Mouse (Mus musculus) hindlimb bud, embryonic 11.5 days (tissue): ENCODE measurements around the gene Tshz2.
"Not testable (repeated sequence)": the region's sequence is repeated elsewhere in the genome, so short reads cannot be mapped to it uniquely, and the experiment has no call there.

Source experiments
- DNase-seq: peaks from one replicate; pipeline ENCODE4 v3.0.0-alpha.2; 2012; ENCODE audit warnings: low read depth, low spot score; ENCODE audit errors: extremely low spot score

The Tshz2 gene

DNA sequence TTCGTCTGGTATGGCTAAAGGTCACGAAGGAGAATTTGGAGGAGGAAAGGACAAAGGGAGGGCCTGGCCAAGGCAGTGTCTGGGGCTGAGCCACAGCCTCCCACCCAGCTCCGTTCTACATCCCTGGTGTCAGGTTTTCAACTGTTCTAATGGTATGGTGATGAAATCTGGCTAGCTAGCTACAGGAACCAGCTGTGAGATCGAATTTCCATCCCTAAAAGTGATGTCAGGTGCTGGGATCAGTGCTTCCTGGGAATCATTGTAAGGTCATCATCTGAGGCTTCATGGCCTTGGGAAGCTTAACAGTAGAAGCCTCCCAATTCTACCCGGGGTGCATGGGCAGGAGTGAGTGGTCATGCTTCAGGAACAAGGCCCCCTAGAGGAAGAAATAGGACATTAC lies 171.6 kb downstream of the Tshz2 start:
- no peak for DNase-seq

DNA sequence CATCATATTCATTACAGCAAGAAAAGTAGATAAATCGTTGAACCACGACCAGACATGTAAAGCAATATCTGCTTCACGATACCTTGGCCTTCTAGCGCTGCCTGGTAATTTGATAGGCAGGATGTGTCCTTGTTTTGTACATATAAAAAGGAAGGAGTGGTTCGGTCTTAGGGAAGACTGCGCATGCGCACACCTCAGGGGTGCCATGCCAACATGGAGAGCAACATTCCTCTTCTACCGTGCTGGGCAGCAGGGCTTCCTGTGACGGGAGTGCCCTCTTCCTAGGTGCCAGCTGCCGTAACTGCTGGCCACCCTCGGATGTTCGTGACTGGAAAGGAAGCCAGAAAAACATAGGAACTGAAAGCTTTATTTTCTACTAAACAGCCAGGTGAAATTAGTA lies 172.7 kb downstream of the Tshz2 start:
- no peak for DNase-seq

DNA sequence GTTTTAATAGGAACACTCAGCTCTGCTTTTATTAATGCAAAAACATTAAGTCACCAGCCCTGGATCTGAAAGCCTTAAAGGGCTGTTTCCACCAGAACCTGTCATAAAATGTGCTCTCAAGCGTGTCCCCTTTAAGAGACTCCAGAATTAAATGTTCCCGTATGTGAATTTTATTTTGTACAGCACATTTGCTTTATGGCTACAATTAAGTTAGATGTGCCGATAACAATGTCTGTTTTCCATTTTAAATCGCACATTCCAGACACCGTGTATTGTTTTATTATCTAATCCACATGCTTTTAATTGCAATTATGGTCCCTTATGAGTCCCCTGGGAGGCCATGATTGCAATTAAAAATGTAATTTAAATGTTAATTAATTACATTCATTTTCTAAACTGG lies 178.8 kb downstream of the Tshz2 start:
- no peak for DNase-seq

DNA sequence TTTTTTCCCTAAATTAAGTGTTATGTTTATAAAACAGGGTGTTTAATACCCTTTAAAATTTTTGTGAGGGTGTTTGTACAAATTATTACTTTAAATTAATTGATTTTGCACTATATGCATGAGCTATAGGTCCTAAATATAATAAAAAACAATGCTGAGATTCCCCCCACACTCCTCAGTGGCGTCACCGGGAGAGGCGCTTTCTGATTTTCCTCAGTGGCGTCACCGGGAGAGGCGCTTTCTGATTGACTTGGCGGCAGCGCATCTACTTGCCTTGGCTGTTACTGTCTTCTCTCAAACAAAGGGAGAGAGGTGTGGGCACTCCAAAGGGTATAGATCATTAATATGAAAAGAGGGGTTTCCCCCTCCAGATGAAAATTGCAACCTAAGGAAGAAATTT lies 179.2 kb downstream of the Tshz2 start:
- DNase-seq: no peak

DNA sequence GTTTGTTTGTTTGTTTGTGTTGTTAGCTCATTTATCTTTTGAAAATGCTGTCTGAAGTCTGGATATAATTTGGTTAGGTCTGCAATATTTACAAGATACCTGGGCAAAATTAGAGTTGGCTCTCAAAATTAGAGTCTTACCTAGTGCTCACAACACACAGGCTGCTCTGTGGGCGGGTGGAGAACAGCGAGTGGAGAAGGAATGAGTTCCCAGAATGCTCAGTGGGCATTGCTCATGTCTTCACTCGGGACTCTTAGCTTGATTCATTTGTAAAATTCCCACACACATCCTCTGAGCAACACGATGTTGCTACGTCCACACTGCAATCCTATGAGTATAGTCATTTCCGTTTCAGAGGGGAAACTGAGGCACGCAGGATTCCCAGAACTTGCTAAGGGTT lies 180.1 kb downstream of the Tshz2 start:
- no peak for DNase-seq

DNA sequence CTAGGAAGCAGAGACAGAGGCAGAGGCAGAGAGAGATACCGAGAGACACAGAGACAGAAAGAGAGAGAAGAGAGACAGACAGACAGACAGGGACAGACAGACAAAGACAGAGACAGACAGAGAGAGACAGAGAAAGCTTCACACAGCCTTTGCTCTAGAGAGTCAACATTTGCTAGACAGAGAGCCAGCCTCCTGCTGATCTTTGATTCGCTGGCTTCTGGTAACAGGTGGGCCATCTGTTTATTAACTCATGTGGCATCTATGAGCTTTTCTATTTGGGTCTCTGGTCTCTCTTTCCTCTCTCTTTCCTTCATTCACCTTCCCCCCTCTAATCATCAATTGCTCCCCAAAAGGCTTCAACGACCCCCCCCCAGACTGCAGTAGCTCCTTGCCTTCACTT lies 181.5 kb downstream of the Tshz2 start:
- no peak for DNase-seq

DNA sequence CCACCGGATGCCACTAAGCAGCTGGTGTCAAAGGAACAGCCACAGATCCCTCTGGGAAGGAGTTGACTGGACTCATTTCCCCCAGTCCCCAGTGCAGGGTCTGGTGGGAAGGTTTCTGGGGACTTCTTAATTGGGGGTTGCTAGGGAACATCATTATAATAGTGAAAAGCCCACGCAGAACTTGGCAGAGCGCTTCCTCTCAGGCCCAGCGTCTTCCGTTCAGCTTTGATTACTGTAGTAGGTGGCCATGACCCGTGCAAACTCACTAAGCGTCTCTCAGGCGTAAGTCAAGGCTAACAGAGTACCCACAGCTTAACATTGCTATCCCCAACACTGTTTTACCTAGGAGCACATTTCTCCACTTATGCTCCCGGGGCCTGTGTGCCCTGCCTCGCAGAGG lies 181.9 kb downstream of the Tshz2 start:
- no peak for DNase-seq

DNA sequence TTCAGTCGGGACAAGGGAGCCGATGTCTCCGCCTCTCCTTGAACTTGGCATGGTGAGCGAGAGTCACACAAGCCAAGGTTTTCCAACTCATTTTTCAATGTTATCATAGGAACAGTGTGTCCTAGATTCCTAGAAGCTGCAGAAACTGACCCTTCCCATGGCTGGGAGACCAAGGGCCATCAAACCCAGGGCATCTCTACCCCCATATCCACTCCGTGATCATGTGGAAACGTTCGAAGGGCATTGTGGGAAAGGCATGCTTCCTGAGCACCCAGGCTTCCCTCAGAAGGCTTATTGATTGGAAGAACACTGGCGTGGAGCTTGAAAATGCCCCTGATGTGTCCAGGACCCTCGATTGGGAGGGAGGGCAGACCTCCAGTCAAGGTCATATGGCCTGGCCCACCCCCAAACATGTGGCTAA lies 188.2 kb downstream of the Tshz2 start:
- DNase-seq: no peak

DNA sequence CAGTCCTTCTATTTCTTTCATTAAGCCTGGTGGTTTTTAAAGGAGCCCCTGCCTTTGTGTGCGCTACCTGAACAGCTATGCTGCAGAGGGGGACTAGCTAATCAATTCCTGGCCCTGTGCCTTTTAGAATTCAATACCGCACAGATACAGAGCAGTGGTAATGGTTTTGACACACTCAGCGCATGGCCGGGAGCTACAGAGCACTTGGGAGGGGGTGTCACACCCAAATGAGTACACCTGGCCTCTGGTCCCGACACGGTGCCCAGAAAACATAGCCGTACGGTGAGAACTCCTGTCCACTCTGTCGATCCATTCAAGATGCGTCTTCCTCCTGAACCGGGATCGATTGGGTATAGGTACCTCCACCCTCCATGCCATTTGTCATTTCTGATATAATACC lies 193.1 kb downstream of the Tshz2 start:
- DNase-seq: no peak

DNA sequence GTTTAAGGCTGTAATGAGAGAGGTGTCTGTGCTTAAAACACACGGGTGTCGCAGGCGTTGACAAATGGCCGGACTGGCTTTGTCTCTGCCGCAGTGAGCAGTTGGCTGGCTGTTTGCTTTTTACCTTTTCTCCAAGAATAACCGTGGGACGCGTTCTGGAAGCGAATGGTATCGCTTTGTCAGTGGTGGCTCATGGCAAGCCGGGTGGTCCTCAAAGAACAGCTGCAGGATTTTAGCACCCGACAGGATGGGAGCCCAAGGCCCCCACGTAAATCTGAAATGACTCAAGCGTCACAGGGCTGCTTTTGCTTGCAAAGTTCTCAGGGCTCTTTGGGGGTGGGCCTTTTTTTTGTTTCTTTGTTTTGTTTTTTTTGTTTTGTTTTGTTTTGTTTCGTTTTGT lies 193.5 kb downstream of the Tshz2 start:
- no peak for DNase-seq

DNA sequence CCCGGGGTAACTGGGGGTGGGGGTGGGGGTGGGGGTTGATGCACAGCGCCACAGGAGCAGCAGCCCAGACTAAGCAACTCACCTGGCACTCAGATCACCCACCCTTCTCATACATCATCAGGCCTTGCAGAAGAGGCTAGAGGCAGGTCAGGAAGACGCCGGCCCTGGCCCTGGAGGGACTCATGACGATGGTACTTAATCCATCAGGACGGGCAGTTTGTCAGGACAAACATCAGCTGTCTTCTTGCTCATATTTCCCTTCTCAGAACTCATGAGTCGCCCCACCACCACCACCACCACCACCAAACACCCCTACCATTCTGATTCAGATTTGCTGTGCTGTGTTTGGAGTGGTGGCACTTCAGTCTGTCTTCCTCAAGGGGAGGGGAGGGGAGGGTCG lies 194.0 kb downstream of the Tshz2 start:
- no peak for DNase-seq

DNA sequence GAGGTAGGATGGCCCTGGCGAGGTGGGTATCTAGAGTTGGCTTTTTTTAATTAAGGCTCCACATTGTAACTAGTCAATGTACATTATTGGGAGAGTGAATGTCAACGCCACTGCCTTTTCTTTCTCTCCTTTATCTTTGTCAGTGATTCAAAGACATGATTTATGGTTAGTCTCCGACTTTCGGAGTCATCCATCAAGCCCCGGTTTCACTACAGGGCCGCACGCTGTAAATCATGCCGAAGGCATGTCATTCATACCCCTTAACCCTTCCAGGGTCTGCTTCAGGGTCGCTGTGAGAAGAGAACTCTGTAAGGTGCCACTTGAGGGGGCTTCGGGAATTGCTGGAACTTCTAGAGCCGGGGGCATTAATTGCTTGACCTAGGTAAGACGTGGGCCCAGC lies 199.4 kb downstream of the Tshz2 start:
- DNase-seq: no peak

DNA sequence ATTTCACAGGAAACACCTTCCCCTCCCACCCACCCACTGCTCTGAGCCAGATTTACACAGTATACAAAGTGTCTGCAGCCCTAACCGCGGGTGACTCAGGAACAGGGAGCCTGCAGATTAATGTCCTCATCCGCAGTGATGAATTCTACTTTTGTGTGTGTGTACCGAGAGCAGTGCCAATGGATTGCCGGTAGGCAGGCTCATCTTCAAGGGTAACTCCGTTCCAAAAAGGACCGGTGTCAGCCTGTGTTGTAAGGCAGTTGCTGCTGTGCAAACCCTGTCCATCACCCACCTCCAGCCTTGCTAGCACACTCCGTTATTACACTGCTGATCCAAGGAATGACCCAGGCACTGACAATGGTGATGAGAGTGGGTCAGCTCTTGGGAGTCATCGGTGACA lies 200.8 kb downstream of the Tshz2 start:
- no peak for DNase-seq

DNA sequence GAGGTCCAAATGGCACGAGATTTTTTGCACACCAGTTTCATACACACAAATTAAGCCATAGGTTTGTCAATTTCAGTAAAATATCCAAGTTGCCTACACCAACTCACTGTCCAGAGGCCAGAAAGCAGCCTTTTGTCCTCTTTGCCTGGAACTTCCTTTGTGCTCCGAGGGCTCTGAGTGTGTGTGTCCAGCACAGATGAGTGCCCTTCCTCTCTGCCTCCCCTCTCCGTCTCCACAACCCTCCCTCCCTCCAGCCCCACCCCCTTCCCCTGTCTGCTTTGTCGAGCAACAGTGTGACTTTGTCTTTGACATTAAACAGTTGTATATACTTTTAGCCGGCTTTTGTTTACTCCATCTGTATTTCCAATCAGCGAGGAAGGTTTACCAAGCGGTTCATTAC lies 201.8 kb downstream of the Tshz2 start:
- no peak for DNase-seq

DNA sequence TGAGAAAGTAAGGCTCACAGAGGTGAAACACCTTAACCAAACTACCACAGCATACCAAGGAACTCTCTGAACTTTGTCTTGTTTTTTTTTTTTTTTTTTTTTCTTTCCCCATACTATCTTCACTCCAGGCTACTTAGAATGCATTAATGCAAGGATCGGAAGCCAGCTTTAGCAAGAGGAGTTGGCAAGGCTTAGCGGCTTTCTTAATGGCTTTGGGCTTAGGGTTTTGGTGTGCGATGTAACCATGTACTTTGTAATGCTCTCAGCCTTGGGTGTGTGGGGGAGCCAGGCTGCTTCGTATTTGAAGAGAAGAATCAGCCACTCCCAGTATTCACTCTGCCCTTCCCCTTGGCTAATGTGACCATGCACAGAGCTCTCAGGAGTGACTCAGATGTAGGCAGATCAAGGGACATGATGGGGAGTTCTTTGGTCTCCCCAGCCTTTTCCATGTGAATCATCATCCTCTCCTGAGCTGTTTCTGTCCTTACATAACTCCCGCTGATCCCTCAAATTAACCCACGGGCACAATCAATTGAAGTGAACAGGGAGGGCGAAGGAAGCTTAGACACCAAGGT lies 204.3 kb downstream of the Tshz2 start:
- DNase-seq: no peak

DNA sequence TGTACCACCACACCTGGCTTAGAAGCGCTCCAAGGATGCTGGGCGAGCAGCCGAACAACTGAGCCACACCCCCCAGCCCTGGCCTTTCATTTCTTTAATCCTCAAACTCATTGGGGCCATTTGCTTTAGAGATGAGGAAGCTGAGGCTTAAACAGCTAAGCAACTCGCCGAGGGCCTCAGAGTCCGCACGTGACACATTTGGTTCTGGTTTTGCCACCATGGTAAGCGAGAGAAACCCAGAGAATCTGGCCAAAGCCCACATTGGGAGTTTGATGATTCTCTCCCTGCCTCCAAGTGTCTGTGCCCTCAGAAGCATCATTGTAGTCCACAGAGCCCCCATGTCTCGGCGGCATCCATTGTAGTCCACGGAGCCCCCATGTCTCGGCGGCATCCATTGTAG lies 205.7 kb downstream of the Tshz2 start:
- no peak for DNase-seq

DNA sequence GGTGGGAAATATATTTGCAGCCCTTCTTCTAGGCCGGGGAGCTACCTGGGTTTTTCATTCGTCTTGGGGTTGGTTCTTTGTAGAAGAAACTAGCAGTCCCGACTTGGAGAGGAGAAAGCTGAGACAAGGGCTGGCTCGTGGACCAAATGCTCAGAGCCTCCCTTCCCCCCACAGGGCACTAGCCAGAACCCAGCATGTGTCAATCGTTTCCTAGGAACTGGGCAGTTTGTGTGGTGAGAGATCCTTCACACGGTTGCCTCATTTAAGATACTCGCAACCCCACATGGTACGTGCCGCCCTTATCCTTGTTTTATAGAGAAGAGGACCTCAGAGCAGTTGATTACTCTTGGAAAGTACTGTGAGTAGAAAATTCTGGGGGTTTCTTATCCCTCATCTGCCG lies 208.6 kb downstream of the Tshz2 start:
- no peak for DNase-seq

DNA sequence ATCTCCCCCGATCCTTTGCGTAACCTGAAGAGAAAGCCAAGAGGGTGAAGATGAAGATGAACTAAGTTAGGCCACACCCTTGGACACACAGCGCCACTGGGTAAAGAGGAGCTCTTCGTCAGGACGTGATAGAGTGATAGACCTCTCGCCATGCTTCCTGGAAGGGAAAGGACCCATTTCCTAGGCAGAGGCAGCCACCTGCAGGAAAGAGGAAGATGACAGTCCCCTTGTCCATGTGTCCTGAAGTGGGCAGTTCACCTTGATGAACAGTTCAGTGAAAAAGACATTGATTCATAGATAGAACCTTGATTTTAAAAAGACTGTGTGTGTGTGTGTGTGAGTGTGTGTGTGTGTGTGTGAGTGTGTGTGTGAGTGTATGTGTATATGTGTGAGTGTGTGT lies 209.7 kb downstream of the Tshz2 start:
- DNase-seq: no peak

DNA sequence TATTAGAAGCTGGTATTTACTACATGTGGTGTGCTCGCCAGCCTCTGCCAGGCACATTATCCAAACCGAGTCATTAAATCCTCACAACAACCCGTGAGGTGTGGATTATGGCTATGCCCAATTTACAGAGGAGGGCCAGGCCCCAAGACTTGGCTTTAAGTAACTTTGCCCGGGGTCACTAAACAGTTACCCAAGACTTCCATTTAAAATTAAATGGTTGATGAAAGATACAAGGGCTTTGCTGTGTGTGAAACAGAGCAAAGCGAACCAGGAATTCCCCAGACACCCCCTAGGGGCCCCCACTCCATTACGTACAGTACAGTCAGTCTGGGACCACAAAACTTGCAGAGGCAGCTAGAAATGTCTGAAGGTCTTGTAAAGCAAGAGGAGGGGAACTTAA lies 210.7 kb downstream of the Tshz2 start:
- no peak for DNase-seq

DNA sequence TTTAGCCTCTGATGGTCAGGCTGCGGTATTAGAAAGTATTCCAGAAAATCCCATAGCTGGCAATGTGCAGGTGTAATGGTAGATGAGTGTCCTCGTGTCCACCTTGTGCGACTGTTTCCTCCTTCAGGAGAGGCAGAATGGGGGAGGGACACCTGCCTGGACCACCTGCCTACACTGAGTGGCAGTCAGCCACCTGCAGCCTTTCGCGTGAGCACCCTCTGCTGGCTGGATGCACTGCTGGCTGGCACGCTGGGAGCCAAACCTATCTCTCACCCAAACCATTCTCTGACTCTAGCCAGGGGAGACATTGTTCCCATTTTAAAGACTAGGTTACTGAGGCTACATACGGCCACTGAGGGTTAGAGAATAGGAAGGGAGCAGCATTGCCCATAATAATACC lies 216.3 kb downstream of the Tshz2 start:
- no peak for DNase-seq

DNA sequence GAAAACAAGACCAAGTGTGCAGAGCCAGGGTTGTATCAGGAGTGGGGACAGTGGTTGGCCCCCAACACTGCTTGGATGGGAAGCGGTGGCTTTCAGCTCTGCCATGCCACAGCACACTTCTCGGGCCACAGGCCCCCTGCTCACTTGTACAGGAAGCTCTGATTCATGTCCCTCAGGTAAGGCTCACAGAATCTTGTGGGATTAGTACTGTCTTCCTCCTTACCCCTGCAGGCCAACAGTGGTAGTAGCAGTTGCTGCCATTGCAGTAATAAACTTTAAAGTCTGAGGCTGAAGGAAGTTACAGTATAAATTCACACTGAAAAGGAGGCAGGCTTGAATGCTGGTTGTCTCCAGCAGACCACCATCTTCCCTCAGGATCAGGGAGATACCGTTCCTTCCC lies 216.7 kb downstream of the Tshz2 start:
- DNase-seq: no peak

DNA sequence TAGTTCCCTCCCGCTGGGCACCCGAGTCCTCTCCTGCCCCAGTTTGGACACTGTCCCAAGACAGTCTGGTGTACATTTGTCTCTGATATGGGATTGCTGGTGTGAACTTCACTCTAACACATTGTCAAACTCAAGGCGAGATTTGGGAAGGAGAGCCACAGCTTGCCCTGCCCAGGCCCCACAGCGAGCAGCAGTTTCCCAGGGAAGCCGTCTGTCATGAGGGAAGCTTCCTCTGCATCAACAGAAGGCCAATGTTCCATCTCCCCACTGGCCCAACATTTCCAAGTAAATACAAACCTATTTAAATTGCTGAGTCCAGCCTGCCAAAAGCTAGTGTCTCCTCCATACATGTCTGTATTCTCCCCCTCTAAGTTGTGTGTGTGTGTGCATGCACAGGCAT lies 218.8 kb downstream of the Tshz2 start:
- no peak for DNase-seq

DNA sequence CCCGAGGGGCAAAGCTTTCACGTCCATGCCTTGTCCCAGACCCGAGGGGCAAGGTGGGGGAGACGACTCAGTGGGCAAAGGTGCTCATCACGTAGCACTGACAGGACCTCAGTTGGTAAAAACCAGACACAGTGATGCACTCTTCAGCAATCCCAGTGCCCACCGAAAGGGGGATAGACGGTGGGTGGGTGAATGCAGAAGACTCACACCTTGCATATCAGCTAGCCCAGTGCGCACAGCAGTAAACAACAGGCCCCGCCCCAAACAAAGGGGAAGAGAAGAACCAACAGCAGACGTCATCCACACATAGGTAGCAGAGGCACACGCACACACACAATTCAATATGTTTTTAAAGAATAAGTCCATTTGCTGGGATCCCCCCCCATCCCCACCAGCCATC lies 221.7 kb downstream of the Tshz2 start:
- DNase-seq: no peak

DNA sequence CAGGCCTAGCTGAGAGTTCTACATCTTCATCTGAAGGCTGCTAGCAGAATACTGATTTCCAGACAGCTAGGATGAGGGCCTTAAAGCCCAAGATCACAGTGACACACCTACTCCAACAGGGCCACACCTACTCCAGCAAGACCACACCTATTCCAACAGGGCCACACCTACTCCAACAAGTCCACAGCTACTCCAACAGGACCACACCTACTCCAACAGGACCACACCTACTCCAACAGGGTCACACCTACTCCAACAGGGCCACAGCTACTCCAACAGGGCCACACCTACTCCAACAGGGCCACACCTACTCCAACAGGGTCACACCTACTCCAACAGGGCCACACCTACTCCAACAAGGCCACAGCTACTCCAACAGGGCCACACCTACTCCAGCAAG lies 224.2 kb downstream of the Tshz2 start:
- not testable (repeated sequence) for DNase-seq
